Mouse (Mus musculus): ENCODE data around the gene Gm26965.
"Not testable (repeated sequence)": the region's sequence is repeated elsewhere in the genome, so short reads cannot be mapped to it uniquely, and the experiment has no call there.

Gene Gm26965

GRCm38 (mm10) chr13:67525753-67526410 lies at the start of gene Gm26965, which contains the start of gene Zfp87:
Gm26965 (minus strand) TSS chr13:67526151.
Zfp87 (minus strand) TSS chr13:67526177.
- DNase-seq (ENCODE audit: low read depth, low spot score): peak; percentile 96

- no peak for DNase-seq (ENCODE audit: low read depth, low spot score)
These were observed 46.7 kb upstream of the Gm26965 start for GRCm38 (mm10) chr13:67572591-67573189.

DNA sequence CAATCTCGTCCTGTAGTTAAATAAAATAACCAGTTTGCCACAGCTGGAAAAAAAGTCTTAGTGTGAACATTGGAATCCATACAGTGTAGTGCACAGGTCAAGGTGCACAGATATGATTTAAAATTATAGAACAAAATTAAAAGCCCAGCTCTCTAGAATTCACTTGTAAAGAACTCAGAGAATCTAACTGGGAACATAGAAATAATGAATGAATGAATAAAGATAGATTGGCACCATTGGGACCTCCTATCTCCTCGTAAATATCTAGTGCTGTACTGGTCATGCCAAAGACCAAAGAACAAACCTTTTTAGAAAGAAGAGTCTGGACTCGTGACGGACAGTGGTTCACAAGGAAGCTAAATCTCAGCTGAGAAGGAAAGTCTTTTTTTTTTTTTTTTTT lies 27.8 kb upstream of the Gm26965 start, which contains the start of gene Zfp748:
TSS of gene Zfp748 (minus strand) at position 101 of the 400 bp plus-strand sequence.
- DNase-seq (ENCODE audit: low read depth, low spot score): no peak

DNA sequence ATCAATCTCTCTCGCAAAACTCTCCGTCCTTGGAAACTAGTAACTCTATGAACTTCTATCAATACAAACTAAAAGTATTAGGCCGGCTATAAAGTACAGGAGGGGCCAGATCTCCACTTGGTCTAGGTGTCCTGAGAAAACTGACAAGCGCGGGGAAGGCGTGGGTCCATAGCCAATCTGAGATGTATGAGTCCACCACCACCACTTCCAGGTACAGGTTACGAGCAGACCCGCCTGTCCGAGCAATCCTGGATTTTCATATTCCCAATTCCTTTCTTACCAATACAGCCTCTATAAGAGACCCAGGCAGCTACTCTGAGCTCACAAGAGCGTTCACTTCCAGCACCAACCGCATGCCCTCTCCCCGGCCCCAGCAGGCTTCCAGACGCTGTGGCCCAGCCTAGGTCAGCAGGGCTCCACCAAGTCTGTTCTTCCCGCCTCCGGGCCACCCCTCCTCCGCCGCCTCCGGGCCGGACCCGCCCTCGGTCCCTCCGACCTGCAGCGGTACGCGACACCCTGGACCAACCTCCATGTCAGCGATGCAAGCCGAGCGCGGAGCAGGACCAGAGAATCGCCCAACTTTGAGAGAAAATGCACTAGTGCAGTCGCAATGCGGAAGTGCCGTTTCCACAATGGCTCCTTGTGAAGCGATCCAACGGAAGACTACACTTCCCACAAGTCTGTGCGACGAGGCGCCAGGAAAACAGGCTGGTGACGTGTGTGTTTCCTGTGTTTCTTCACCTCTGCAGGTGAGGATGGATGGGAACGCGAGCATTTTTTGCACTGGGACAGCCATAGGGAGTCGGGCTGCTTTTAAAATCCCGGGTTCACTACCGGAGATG lies 26.8 kb upstream of the Gm26965 start:
- DNase-seq (ENCODE audit: low read depth, low spot score): peak; percentile 91

DNA sequence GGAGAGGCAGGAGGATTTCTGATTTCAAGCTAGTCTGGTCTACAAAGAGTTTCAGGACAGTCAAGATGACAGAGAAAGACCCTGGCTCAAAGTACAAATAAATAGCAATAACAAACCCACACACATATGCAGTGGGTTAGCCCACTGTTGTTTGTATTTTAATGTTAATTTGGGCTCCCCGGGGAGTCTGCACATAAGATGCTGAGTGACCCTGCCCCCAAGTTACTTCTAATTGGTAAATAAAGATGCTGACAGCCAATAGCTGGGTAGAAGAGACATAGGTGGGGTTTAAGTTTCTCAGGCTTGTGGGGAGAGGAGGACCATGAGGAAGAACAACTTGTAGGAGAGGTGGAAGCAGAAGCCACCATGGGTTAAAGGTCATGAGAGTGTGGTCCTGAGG lies 20.0 kb upstream of the Gm26965 start:
- DNase-seq (ENCODE audit: low read depth, low spot score): no peak

GRCm38 (mm10) chr13:67527049-67527730 lies 1.2 kb upstream of the Gm26965 start:
- DNase-seq (ENCODE audit: low read depth, low spot score): no peak

GRCm38 (mm10) chr13:67500908-67501307 lies 25.0 kb downstream of the Gm26965 start:
- DNase-seq (ENCODE audit: low read depth, low spot score): no peak

GRCm38 (mm10) chr13:67500084-67500719 lies 25.7 kb downstream of the Gm26965 start, which contains the start of gene Zfp58:
Zfp58 (minus strand) TSS chr13:67500555.
- peak; percentile 87 for DNase-seq (ENCODE audit: low read depth, low spot score)

- no peak for DNase-seq (ENCODE audit: low read depth, low spot score)
These were observed 30.3 kb downstream of the Gm26965 start for GRCm38 (mm10) chr13:67495631-67496030.

GRCm38 (mm10) chr13:67484424-67484811 lies 41.5 kb downstream of the Gm26965 start:
- DNase-seq (ENCODE audit: low read depth, low spot score): no peak

- DNase-seq (ENCODE audit: low read depth, low spot score): peak; percentile 92
These were observed 42.1 kb downstream of the Gm26965 start, which contains the start of gene Zfp874b for GRCm38 (mm10) chr13:67483625-67484423. Zfp874b (minus strand) TSS chr13:67484258.

DNA sequence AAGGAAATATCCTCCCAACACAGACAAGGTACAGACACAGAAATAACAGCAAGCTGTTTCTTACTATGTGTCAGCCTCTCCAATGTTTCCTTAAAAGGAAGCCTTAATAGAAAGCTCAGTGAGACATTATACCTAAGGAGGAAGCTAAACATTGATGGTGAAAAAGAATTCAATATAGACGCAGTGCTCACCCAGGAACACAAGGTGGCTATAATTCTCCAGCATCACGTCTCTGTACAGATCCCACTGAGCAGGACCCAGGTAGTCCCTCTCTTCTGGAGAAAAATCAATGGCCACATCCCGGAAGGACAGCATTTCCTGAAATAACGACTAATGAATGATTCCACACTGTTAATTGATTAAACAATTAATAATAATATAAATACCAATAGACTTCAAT lies 44.4 kb downstream of the Gm26965 start:
- no peak for DNase-seq (ENCODE audit: low read depth, low spot score)

DNA sequence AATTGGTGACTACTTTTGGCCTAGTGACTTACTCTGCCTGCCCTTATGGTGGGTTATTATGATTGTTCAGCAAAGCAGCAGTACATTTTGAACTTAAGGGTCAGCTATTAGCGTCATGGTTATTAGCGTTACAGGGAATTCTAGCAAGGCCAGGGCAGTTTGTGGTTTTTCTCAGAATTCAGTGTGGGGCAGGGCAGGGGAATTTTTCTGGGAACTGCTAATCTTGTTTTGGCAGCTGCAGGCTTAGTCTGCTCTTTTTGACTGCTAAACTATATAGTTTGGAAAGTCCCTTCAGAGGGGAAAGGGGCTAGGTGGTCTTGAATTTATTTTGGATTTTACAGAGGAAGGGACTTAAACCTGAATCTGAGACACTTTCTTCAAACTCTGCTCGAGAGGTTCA lies 56.7 kb downstream of the Gm26965 start:
- DNase-seq (ENCODE audit: low read depth, low spot score): no peak

DNA sequence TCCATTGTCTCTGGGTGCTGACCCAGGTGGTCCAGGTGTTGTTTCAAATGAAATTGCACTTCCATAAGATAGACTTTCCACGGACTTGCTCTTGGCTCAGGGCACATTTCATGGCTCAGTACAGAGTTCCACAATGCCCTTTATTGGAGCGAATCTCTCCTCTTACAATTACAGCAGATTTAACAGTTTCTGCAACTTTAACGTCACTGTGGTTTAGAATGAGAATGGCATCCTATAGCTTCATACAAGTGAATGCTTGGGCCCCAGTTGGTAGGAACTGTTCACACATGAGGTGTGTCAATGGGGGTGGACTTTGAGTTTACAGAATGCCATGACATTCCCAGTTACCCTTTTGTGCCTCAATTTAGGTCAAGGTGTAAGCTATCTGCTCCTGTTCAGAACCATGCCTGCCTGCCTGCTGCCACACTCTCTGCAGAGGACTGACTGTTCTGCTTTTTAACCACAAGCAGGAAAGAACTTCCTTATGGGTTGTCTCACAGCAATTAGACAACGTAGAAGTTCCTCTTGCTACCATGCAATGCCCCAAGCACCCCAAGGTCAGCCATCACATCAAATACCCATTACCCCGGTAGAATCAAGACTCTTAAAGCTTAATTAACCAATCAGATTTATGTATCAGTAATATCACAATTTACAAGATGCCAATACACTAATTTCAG lies 62.3 kb downstream of the Gm26965 start:
- not testable (repeated sequence) for DNase-seq (ENCODE audit: low read depth, low spot score)

DNA sequence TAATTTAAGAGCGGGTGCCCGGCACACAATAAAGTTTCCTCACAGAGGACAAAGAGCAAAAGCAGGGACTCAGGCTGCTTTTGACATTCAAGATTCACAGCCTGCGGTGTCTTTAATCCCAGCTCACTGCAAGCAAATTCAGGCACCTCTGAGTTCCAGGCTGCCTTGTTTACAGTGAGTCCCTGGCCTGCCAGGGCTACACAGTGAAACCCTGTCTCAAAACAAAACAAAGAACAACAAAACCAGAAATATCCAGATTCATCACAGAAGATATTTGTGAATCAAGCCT lies 74.0 kb downstream of the Gm26965 start:
- DNase-seq (ENCODE audit: low read depth, low spot score): no peak

GRCm38 (mm10) chr13:67451172-67452020 lies 74.6 kb downstream of the Gm26965 start, which contains the start of gene Zfp874a:
Zfp874a (minus strand) TSS chr13:67451624.
- peak; percentile 89 for DNase-seq (ENCODE audit: low read depth, low spot score)

All from CD4-positive helper T cell, adult 2 months (primary cell).